Mouse (Mus musculus) thymus, adult 2 months (tissue): Measurements from ENCODE around the gene Fbxo6.
A peak's percentile ranks its signal among the peaks of the same experiment; 100 is the strongest.

Source experiments
- CTCF ChIP-seq: fragments of 200-500 bp; IDR thresholded peaks from 2 replicates; pipeline ENCODE4 v1.5.1; 2012; ENCODE audit warnings: mild to moderate bottlenecking, control low read depth, low read length, moderate library complexity, borderline replicate concordance; ENCODE audit not compliant: control insufficient read depth, poor library complexity, insufficient read depth; ENCODE audit errors: extremely low read depth
- POLR2A ChIP-seq: fragments of 200-500 bp; IDR thresholded peaks from 2 replicates; pipeline ENCODE4 v1.6.1; 2012; ENCODE audit warnings: mild to moderate bottlenecking, low read length, control low read depth, moderate library complexity; ENCODE audit not compliant: control insufficient read depth, poor library complexity, insufficient read depth; ENCODE audit errors: extremely low read depth

DNA sequence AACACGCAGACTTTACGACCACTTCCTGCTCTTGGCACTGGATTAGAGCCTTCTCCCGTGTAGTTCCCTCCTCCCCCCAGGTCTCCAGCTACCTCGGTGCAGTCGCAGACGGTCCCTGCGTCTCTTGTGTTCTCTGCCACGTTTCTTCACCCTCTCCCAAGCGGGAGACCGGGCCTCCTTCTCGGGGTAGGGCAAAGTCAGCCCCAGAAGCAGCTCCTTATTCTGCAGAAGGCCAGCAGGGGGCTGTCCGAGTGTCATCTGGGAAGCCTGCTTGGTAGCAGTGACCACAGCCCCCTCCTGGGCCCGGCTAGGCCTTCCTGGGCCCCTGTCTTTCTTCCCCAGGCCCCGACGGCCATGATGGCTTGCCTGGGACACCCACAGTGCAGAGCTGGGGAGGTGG is 36.5 kb downstream of the Fbxo6 start:
- no peak for TF ChIP-seq POLR2A
- TF ChIP-seq CTCF, result peak; percentile 49; the same call in 1 of the 2 replicates
